Mouse (Mus musculus) E14TG2a.4 (cell line): ENCODE results near the gene Wdr1.

Source experiments
- CTCF ChIP-seq: conservative IDR thresholded peaks from 2 replicates; pipeline ENCODE4 v1.5.1; 2014; ENCODE audit warnings: low read length
- POU5F1 ChIP-seq: IDR thresholded peaks from 2 replicates; pipeline ENCODE4 v1.6.1; 2014; ENCODE audit warnings: low read length, borderline replicate concordance

GRCm38 (mm10) chr5:38538508-38538907, 24.5 kb downstream of the Wdr1 start:
- no peak for TF ChIP-seq CTCF
- no peak for TF ChIP-seq POU5F1
